Mouse (Mus musculus) spleen, adult 2 months (tissue): Measurements from ENCODE around the gene Popdc3.

Experiments
- CTCF ChIP-seq: fragments of 200-500 bp; IDR thresholded peaks from 2 replicates; pipeline ENCODE4 v1.5.1; 2011; ENCODE audit warnings: mild to moderate bottlenecking, inconsistent platforms; ENCODE audit not compliant: insufficient read depth, insufficient read length, insufficient replicate concordance; ENCODE audit errors: extremely low read depth
- POLR2A ChIP-seq: fragments of 200-500 bp; IDR thresholded peaks from 2 replicates; pipeline ENCODE4 v1.6.1; 2011; ENCODE audit warnings: low read depth, low read length, inconsistent platforms

DNA sequence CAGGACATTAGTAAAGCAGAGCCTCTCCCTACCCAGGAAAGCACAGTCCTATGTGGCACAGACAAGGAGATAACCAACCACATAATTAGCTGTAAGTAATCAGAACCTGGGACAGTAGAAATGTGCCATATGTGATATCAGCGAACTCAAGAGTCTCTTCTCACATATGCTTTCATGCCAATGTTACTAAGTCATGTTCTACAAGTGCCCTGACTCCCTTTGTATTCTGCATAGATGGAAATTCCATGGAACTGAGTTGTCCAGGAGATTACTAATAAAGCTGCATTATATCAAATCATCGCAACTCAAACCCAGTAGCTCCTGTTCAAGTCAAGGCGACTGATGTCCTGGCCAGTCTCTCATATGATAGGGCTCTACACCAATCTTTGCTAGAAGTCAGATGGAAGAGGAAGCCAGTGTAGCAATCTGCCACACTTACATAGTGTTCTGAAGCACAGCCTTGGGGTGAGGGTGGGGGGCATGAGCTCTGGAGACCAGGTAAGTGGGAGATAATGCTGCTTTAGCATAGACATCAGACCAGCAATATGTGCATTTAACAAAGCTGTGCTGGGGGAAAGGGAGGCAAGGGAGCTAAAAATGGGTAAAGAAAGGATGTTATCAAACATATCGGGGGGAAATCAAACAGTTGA is 2.9 kb downstream of the Popdc3 start:
- no peak for TF ChIP-seq POLR2A
- TF ChIP-seq CTCF: no peak
